Mouse (Mus musculus) telencephalon, adult 2 months (tissue): ENCODE measurements at regions not wholly inside any gene's neighbourhood (a gene's known extent, or its start where the extent isn't known, plus 50 kb on each side); places are given as distances from the start of the nearest gene placed in this dataset.

Experiments used
- DNase-seq: peaks from one replicate; pipeline ENCODE4 v3.0.0-alpha.2; 2011; ENCODE audit warnings: low read depth, low spot score

- no peak for DNase-seq
These were observed 80.2 kb upstream of the Csnka2ip start for GRCm38 (mm10) chr16:64682360-64682759.

GRCm38 (mm10) chr16:64681902-64682301 lies 79.7 kb upstream of the Csnka2ip start:
- no peak for DNase-seq

GRCm38 (mm10) chr16:64680843-64681242 lies 78.6 kb upstream of the Csnka2ip start:
- no peak for DNase-seq

GRCm38 (mm10) chr16:64677352-64677751 lies 75.1 kb upstream of the Csnka2ip start:
- peak; percentile 11 for DNase-seq

- no peak for DNase-seq
These were observed 74.7 kb upstream of the Csnka2ip start for GRCm38 (mm10) chr16:64676865-64677264.

GRCm38 (mm10) chr16:64666947-64667346 lies 64.7 kb upstream of the Csnka2ip start:
- DNase-seq = no peak
